Mouse (Mus musculus): ENCODE data around the gene Ccdc62.

DNA sequence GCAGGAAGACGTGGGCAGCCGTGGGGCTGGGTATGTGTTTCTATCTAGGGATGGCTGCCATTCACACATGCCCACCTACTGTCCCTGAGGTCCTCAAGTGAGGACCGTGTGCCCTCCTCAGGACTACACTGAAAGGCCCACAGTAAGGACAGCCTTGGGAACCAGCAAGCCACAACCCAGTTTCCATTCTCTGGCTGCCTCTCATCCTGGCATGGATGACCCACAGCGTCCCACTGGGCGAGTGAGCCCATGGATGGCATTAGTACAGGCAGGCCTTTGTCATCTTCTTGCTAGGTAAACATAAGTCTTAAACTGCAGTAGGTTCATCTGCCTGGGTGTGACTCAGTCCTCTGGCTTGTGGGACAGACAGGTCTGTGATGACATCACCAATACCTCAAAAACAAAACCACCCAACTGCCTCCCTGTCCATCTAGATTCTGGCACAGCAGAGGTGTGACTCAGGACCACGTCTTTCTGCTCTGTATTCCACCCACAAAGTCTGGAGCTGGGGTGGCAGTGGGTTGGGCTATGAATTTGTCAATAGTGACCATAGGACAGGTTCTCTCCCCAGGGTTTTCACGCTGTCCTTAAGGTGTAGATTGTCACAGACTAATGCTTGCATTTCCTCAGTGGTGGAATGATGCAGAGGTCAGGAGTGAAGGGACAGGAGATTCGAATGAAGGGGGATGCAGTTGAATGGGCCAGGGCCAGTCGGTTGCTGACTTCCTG, 50.2 kb downstream of the Ccdc62 start:
- no peak for TF ChIP-seq CTCF (IDR thresholded peaks at IDR 0.05; ENCODE audit: borderline replicate concordance, control insufficient read depth, extremely low read depth, insufficient read depth, low read length, poor library complexity)
- TF ChIP-seq POLR2A (IDR thresholded peaks at IDR 0.05; ENCODE audit: control insufficient read depth, extremely low read depth, insufficient read depth, low read length, poor library complexity): no peak
